Mouse (Mus musculus) limb, embryonic 11.5 days (tissue): ENCODE data around the gene Selenof. TPM values are rescaled to one million over a fixed set of nuclear protein-coding genes. Genes with fewer than 3 reads are reported as not detected.

Experiments
- ATAC-seq: fragments of 200-750 bp; cut with Nextera tagmentation; 2 replicates; pipeline ENCODE4 v1.8.0; 2017; ENCODE audit warnings: low read depth; ENCODE audit not compliant: insufficient number of reproducible peaks, low FRiP score, low TSS enrichment
- DNase-seq: peaks from one replicate; pipeline ENCODE4 v3.0.0-alpha.2; 2015; ENCODE audit warnings: low spot score
- H3K27ac ChIP-seq: fragments of 300-500 bp; sonication (generic); replicated peaks from 2 replicates; pipeline ENCODE4 v1.5.1; 2014; ENCODE audit warnings: low read depth, mild to moderate bottlenecking, low read length
- H3K27me3 ChIP-seq: fragments of 300-500 bp; sonication (generic); 2 replicates; pipeline ENCODE4 v1.6.1; 2014; ENCODE audit warnings: mild to moderate bottlenecking, low read length, mixed read lengths; ENCODE audit not compliant: control insufficient read depth, insufficient read depth
- H3K36me3 ChIP-seq: fragments of 300-500 bp; sonication (generic); 2 replicates; pipeline ENCODE4 v1.6.1; 2014; ENCODE audit warnings: mild to moderate bottlenecking, low read length, moderate library complexity, mixed read lengths; ENCODE audit not compliant: control insufficient read depth, insufficient read depth
- H3K4me1 ChIP-seq: fragments of 300-500 bp; sonication (generic); 2 replicates; pipeline ENCODE4 v1.6.1; 2014; ENCODE audit warnings: low read length, mixed read lengths; ENCODE audit not compliant: control insufficient read depth, insufficient read depth
- H3K4me2 ChIP-seq: fragments of 300-500 bp; sonication (generic); 2 replicates; pipeline ENCODE4 v1.6.1; 2014; ENCODE audit warnings: low read depth, mild to moderate bottlenecking, moderate library complexity; ENCODE audit not compliant: severe bottlenecking
- H3K4me3 ChIP-seq: fragments of 300-500 bp; sonication (generic); 2 replicates; pipeline ENCODE4 v1.5.1; 2014; ENCODE audit warnings: low read depth, low read length
- H3K9ac ChIP-seq: fragments of 300-500 bp; sonication (generic); 2 replicates; pipeline ENCODE4 v1.6.1; 2014; ENCODE audit warnings: mild to moderate bottlenecking, low read length
- H3K9me3 ChIP-seq: fragments of 300-500 bp; sonication (generic); 2 replicates; pipeline ENCODE4 v1.6.1; 2016; ENCODE audit warnings: low read length; ENCODE audit not compliant: control insufficient read depth
- WGBS: fragments of 180-500 bp; shearing (Covaris S2); extraction: QIAGEN DNeasy Blood & Tissue Kit; methylation state at CpG from one replicate; pipeline ENCODE4 v1.1.7; 2014; 5-methylcytosine and 5-hydroxymethylcytosine counted together
- polyA plus RNA-seq: library from polyadenylated mRNA; unstranded; fragments of >200 nt; fragmentation: Nextera tagmentation; extraction: Ambion mirVana; gene quantifications from 2 replicates; pipeline ENCODE4 v1.2.1, GENCODE M21; 2014

Selenof gene
- polyA plus RNA-seq = 368 and 386 TPM in 2 replicates

- no peaks in the 10 kb centered on the region for H3K27me3 ChIP-seq
- H3K4me2 ChIP-seq = peak within 1 kb of the TSS; percentile 79
- no peaks in the 10 kb centered on the region for H3K9me3 ChIP-seq
- 1% methylated on average over 58 of the region's 69 CpGs for WGBS
- H3K27ac ChIP-seq = peak within 1 kb of the TSS; percentile 81
- DNase-seq (peak; percentile 97), ATAC-seq (peak; percentile 98)
- peaks cover 3% of the 10 kb centered on the region; the same call in 1 of the 2 replicates for H3K36me3 ChIP-seq
- H3K4me3 ChIP-seq = peak within 1 kb of the TSS; percentile 88
- H3K9ac ChIP-seq = peak within 1 kb of the TSS; percentile 96
- H3K4me1 ChIP-seq = peaks cover 3% of the 10 kb centered on the region; the same call in 1 of the 2 replicates
These were observed at the start of gene Selenof, which contains the start of gene Hs2st1 for GRCm38 (mm10) chr3:144570047-144570815. Selenof (plus strand) TSS chr3:144570304. Hs2st1 (minus strand) TSS chr3:144570181.

- no peak for DNase-seq
- no peak overlapping the region for H3K4me2 ChIP-seq
- no peak overlapping the region for H3K27ac ChIP-seq
- ATAC-seq = no peak
- H3K4me3 ChIP-seq = no peak overlapping the region
- no peak overlapping the region for H3K9ac ChIP-seq
- H3K9me3 ChIP-seq = no peaks in the 10 kb centered on the region
- 90% methylated on average over 7 of the region's 7 CpGs for WGBS
- H3K27me3 ChIP-seq = no peaks in the 10 kb centered on the region
- H3K36me3 ChIP-seq = no peaks in the 10 kb centered on the region
- 0 out of 2 replicates have a peak, but pooled peaks cover 8% of the 10 kb centered on the region for H3K4me1 ChIP-seq
These were observed 42.2 kb upstream of the Selenof start for GRCm38 (mm10) chr3:144527918-144528317.

- Histone ChIP-seq H3K4me1 (0 out of 2 replicates have a peak, but pooled peaks cover 8% of the 10 kb centered on the region), H3K36me3 (no peaks in the 10 kb centered on the region), H3K9me3 (no peaks in the 10 kb centered on the region), H3K9ac (no peak overlapping the region), H3K4me3 (no peak overlapping the region), H3K4me2 (no peak overlapping the region), H3K27me3 (no peaks in the 10 kb centered on the region), H3K27ac (no peak overlapping the region)
- DNase-seq (no peak), ATAC-seq (no peak)
- 69% methylated on average over 5 of the region's 5 CpGs for WGBS
These were observed 39.1 kb upstream of the Selenof start for GRCm38 (mm10) chr3:144531023-144531422.

- no peak overlapping the region for H3K4me3 ChIP-seq
- ATAC-seq (no peak), DNase-seq (no peak)
- H3K36me3 ChIP-seq = no peaks in the 10 kb centered on the region
- H3K27me3 ChIP-seq = no peaks in the 10 kb centered on the region
- H3K27ac ChIP-seq = no peak overlapping the region
- H3K9ac ChIP-seq = no peak overlapping the region
- H3K4me2 ChIP-seq = no peak overlapping the region
- 90% methylated on average over 4 of the region's 4 CpGs for WGBS
- peaks cover 12% of the 10 kb centered on the region; the same call in 1 of the 2 replicates for H3K4me1 ChIP-seq
- no peaks in the 10 kb centered on the region for H3K9me3 ChIP-seq
These were observed 35.0 kb upstream of the Selenof start for GRCm38 (mm10) chr3:144535056-144535455.

GRCm38 (mm10) chr3:144537078-144537855 lies 32.8 kb upstream of the Selenof start:
- whole genome bisulfite sequencing = 85% methylated on average over 7 of the region's 7 CpGs
- Histone ChIP-seq H3K4me1 (peaks cover 4% of the 10 kb centered on the region; the same call in 1 of the 2 replicates), H3K4me2 (no peak overlapping the region), H3K9me3 (no peaks in the 10 kb centered on the region), H3K27me3 (no peaks in the 10 kb centered on the region), H3K27ac (no peak overlapping the region), H3K36me3 (no peaks in the 10 kb centered on the region), H3K9ac (no peak overlapping the region), H3K4me3 (no peak overlapping the region)
- DNase-seq (no peak), ATAC-seq (no peak)

GRCm38 (mm10) chr3:144539051-144539450 lies 31.1 kb upstream of the Selenof start:
- ATAC-seq (no peak), DNase-seq (no peak)
- no peaks in the 10 kb centered on the region for H3K36me3 ChIP-seq
- no peaks in the 10 kb centered on the region for H3K27me3 ChIP-seq
- no peak overlapping the region for H3K4me3 ChIP-seq
- WGBS = 89% methylated on average over 3 of the region's 3 CpGs
- H3K9me3 ChIP-seq = no peaks in the 10 kb centered on the region
- no peak overlapping the region for H3K4me2 ChIP-seq
- H3K4me1 ChIP-seq = peaks cover 4% of the 10 kb centered on the region; the same call in 1 of the 2 replicates
- no peak overlapping the region for H3K9ac ChIP-seq
- H3K27ac ChIP-seq = no peak overlapping the region

- H3K27ac ChIP-seq = no peak overlapping the region
- no peaks in the 10 kb centered on the region for H3K27me3 ChIP-seq
- WGBS = 91% methylated on average over 3 of the region's 3 CpGs
- no peaks in the 10 kb centered on the region for H3K36me3 ChIP-seq
- no peak overlapping the region for H3K9ac ChIP-seq
- ATAC-seq (no peak), DNase-seq (no peak)
- no peak overlapping the region for H3K4me3 ChIP-seq
- H3K9me3 ChIP-seq = no peaks in the 10 kb centered on the region
- peaks cover 4% of the 10 kb centered on the region; the same call in 1 of the 2 replicates for H3K4me1 ChIP-seq
- no peak overlapping the region for H3K4me2 ChIP-seq
These were observed 29.3 kb upstream of the Selenof start for GRCm38 (mm10) chr3:144540805-144541204.

- DNase-seq (peak; percentile 15), ATAC-seq (no peak)
- WGBS = 76% methylated on average over 6 of the region's 6 CpGs
- H3K4me2 ChIP-seq = no peak overlapping the region
- no peaks in the 10 kb centered on the region for H3K36me3 ChIP-seq
- H3K27ac ChIP-seq = no peak overlapping the region
- no peaks in the 10 kb centered on the region for H3K9me3 ChIP-seq
- no peak overlapping the region for H3K9ac ChIP-seq
- peaks cover 4% of the 10 kb centered on the region; the same call in 1 of the 2 replicates for H3K4me1 ChIP-seq
- no peak overlapping the region for H3K4me3 ChIP-seq
- H3K27me3 ChIP-seq = no peaks in the 10 kb centered on the region
These were observed 28.1 kb upstream of the Selenof start for GRCm38 (mm10) chr3:144541906-144542438.
